Mouse (Mus musculus): Measurements from ENCODE around the gene Cfap61.
"Not testable (repeated sequence)": the region's sequence is repeated elsewhere in the genome, so short reads cannot be mapped to it uniquely, and the experiment has no call there.

Gene Cfap61

DNA sequence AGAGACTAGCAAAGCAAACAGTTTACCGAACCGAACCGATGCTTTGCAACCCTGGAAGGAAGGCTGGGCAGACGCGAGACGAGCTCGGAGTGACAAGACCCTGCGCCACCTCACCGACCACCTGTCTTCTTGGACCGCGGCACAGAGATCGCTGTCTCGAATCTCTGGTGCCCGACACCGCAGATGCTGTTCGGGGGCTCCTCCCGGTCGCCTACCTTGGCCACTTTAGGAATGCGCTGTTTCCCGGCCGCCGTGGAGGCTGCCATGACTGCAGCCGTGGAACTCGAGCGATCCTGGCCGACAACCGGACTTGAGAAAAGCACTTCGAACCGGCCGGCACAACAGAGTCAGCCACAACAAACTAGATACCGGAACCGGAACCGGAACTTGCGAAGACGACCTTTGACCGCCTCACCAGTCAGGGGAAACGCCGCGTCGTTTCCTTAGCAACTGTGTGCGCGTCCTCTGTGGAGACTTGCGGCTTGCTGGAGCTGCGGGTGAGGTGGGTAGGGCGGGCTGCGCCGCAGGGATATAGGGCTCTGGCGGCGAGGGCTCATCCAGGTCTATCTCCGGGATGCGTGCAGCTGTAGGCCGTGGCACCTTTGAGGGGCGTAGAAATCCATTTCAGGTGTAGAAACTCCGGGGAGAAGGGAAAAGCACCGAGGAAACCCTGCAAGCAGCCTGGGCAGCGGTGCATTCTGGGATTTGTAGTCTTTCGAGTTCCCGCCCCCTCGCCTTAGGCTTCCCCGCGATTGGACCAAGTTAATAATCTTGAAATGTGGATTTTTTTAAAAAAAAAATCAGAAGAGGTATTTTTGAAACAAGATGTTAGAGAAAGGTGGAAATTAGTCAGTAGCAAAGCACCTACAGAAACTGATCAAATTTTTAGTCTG is at the start of gene Cfap61, which contains the start of gene Crnkl1:
Gene Cfap61, plus strand, starts transcription at position 446 of the 893 bp plus-strand sequence.
Gene Crnkl1, minus strand, starts transcription at position 676 of the 893 bp plus-strand sequence.
- DNase-seq (ENCODE audit: low spot score) = peak; percentile 93

DNA sequence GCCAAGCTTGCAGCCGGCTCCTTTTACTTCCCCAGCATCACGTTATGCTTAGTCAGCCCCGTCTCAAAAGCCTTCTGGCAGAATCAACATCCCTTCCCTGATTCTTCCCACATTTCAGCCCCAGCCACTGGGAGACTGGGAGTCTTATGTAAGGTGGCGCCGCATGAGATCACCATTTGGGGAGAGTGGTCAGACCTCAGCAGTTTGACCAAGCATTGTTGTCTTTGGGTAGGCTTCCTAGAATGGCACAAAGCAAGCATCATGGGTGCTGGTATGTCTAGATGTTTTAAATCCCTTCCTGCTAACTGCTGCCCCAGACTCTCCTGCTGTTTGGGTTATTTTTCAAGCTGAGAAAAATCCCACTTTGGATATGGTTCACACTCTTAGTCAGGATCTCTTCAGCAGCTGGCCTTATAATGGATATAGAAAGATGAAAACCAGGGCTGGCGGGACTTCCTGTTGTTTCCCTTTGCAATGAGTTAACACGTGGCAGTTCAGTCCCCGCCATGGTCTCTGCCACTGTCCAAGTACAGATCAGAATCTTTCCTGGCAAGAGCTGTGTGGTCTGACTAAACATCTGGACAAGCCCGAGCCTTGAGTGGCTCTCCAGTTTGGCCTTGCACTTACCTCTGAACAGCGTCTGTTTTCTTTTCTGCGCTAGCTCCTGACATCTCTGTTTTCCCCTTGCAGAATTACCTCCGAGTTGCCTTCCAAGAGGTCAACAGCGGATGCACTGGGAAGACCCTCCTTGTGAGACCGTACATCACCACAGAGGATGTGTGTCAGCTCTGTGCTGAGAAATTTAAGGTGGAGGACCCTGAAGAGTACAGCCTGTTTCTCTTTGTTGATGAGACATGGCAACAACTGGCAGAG is 49.4 kb upstream of the Cfap61 start:
- DNase-seq (ENCODE audit: low spot score) = peak; percentile 27

DNA sequence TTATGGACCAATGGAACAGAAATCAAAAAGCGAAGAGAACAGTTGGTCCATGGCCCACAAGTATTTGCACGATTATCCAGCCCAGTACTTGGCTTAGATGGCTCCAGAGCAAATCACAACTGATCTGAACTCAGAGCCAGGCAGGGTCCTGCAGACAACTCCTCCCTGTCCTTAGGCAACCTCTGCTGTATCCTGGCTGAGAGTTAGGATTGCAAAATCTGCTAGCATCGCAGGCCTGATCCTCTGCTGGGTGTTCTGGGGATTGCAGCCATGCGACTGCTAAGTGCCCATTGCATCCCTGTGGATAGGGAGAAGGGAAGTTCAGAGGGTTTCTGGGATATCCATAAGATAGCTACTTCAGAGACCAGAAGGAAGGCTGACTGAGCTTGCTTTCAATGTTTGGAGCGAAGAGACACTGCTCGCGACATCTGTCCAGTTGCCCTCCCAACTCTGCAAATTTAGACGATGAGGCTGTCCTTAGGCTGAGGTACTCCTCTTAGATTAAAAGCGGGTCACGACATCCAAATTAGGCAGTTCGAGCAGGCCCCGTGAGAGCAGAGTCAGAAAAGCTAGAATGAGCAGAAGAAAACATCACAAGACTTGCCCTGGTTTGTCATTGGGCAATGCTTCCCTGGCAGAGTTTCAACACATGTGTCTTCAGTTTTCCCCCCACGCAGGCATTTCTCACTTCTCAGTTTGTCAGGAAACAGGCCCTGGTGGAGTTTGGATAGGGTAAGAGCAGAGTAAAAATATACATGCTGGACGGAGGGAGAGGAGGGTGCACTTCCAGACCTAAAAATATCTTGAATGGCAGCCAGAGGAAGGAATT is 46.4 kb upstream of the Cfap61 start:
- peak; percentile 19 for DNase-seq (ENCODE audit: low spot score)

DNA sequence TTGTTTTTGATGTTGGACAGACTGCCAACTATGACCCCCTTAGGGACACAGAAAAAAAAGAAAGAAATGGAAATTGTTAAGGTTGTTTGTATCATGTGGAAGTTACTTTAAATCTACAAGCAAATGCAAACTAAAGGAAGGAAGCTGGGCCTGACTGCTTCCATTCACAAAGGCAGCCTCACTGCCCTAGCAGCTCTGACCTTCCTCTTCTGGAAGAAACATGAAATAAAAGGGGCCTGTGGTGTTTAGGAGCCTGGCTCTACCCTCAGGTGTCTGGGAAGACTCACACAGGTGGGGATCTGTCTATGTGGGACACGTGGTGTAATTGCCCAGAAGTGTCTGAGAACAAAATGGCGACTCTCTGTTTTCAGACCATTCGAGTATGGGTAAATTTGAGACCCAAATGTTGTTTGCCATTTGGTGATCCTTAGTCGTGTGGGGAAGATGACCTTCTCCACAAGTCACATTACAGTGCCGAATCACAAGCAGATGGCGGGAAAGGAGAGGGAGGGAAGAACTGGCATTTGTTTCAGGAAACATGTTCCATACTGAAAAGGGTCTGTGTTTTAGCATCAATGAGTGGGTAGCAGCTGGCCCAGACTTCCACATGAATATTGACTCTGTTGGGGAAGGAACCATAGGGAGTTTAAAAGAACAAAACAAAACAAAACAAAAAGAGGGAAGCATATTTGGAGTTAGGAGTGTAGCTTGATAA is 45.7 kb upstream of the Cfap61 start:
- DNase-seq (ENCODE audit: low spot score) = no peak

DNA sequence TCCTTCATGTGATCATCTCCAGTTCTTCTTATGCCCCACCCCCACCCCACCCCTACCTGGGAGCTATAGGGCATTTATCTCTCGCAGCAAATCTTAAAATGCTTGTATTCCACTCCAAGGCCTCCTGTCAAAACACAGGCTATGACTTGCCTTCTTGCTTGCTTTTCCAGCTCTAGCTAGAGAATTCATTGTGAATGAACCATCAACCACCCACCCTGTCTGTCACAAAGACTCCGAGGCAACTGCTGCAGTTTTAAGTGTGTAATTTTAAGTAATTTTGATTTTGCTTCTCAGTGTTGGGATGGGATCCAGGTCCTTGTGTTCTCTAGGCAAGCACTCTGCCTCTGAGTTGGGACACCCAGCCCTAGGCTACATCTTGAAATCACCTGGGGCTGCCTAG is 44.0 kb upstream of the Cfap61 start:
- no peak for DNase-seq (ENCODE audit: low spot score)

DNA sequence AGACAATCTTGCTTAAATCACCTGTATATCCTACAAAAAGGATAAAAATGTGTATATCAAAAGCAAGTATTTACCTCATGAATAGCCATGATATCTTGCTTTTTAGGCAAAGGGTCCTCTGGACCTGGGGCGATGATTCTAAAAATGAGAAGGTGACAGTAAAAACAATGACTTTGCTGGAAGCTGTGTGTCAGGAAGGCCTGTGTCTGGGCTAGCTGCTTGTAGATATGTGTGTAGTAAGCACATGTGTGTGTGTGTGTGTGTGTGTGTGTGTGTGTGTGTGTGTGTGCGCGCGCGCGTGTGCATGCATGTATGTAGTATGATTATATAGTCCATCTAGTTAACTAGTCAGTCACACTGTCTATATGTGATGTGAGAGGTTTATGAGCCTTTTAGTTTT is 40.8 kb upstream of the Cfap61 start:
- no peak for DNase-seq (ENCODE audit: low spot score)

DNA sequence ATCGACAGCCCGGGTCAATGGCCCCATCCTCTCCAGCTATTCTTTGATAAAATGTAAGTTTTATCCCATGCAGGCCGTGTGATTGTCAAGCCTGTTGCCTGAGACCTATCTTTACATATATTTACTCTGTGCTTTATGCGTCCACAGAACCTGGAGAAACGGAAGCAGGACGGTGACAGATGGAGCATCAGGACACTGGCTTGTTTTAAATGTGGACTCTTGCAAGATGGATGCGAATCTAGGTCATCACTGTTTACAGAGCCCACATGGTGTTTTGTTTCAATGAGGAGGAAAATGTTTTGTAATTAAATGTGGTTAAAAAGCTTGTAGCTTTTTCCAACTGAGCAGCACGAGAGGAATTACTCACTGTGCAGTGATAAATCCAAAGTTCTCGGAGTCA is 36.5 kb upstream of the Cfap61 start:
- DNase-seq (ENCODE audit: low spot score) = no peak

DNA sequence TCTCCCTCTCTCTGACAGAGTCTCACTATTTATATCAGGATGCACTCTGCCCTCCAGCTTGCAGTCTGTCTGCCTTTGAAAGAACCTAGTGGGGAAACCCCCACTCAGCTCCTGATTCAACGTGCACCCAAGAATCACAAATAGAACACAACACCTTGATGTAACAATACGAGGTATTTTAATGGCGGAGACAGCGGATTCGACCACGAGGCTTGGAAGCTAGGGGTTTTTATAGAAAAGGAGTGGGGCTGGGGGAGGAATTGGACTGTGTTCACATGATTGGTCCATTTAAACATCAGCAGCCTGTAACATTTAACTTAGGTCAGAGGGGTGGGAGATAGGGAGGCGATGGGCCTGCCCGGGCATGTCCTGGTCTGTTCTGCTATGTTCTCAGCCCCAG is 34.3 kb upstream of the Cfap61 start:
- not testable (repeated sequence) for DNase-seq (ENCODE audit: low spot score)

DNA sequence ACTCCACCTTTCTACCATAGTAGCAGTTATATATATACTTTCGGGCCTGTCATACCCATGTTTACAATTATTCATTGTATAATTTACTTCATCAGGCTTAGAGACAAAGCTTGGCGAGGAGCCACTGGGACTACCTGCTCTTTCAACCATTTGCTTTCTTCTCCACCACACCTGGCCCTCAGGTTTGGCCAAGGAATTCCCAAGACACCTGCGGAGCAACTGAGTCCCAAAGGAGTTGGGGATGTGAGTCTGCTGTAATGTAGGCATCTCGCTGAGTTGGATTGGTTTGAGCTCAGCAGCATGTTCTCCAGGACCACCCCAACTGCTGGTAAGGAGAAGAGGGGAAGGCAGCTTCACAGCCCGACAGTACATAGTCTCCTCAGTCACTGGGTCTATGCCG is 32.7 kb upstream of the Cfap61 start, which contains the start of gene Naa20:
Gene Naa20, plus strand, starts transcription at position 239 of the 400 bp plus-strand sequence.
- DNase-seq (ENCODE audit: low spot score) = no peak

DNA sequence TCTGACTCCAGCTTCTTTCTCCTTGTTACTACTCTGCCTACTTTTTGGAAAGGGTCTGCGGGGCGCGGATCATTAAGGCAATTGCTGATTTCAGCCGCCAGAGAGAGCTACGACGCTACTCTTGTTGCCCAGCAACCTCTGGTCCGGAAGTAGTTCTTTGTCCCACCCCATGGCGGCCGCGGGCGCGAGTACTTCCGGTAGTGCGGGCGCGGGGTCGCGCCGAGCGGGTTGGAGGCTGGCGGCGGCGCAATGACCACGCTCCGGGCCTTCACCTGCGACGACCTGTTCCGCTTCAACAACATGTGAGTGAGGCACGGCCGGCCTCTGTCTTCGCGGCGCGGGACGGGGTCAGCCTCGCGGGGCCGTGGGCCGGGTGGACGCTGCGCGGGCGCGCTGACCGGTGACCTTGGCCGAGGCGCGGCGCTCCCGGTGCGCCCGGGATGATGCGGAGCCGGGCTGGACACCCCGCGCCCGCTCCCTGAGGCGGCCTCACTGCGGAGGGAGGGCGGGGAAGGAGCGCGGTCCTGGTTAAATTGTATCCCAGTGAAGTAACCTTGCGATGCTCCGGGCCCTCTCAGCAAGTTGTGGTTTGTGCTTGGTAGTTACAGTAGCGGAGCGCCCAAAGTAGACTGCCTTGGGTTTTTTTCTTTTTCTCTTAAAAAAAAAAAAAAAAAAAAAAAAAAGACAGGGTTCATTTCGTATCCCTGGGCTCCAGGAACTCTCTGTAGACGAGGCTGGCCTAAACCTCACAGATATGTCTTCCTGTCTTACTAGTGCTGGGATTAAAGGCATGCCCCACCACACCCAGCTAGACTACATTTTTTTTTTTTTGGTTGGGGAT is 31.3 kb upstream of the Cfap61 start:
- DNase-seq (ENCODE audit: low spot score) = peak; percentile 89

DNA sequence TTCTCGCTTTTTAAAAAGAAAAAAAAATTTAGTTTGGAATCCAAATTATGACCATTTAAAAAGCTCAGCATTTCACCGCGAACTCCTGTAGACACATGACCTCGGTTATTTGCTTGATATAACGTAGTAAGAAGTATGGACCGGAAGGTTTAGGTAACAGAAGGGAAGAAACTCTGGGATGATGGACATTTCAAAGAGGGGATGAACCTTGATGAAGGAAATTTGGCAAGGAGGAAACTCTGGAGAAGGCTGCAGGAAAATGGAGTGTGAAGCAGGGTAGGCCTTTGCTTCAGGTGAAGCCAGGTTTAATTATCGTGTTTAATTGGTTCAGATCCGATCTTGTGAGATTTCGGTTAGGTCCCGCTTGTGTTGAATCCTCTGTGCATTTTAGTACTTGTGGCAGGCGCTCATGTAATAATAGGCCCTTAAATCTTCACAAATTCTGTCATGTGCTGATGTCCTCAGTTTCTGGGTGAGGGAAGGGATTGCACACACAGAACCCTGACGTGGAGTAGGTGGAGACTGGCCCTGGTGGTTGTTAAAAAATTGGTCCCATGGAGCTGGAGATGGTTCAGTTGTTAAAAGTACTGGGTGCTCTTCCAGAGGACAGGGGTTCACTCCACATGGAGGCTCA is 30.5 kb upstream of the Cfap61 start:
- no peak for DNase-seq (ENCODE audit: low spot score)

DNA sequence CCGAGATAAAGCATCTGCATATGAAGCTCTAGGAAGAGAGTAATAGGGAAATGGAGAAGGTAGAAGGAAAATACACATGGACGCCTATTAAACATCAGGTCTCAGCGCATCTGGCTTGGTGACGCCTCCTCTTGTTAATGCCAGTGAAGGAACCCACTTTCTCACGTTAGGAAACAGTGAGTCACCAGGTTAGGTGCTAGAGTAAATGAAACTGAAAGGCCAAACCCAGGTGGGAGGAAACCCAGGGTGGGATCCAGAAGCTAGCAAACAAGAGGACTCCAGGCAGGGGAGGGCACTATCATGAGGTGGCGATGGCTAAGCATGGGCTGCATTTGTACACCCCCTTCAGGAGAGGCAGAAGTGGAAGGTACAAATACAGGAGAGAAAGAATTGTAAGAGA is 29.4 kb upstream of the Cfap61 start:
- no peak for DNase-seq (ENCODE audit: low spot score)

DNA sequence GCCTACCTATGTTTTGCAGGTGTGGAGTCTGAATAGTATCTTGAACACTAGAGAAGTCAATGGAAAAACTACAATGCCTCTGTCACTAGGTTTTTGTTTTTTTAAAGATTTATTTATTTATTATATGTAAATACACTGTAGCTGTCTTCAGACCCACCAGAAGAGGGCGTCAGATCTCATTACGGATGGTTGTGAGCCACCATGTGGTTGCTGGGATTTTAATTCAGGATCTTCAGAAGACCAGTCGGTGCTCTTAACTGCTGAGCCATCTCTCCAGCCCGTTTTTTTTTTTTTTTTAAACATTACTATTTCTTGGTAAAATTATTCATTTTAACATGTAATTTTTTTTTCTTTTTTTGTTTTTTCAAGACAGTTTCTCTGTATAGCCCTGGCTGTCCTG is 28.7 kb upstream of the Cfap61 start:
- DNase-seq (ENCODE audit: low spot score) = not testable (repeated sequence)

DNA sequence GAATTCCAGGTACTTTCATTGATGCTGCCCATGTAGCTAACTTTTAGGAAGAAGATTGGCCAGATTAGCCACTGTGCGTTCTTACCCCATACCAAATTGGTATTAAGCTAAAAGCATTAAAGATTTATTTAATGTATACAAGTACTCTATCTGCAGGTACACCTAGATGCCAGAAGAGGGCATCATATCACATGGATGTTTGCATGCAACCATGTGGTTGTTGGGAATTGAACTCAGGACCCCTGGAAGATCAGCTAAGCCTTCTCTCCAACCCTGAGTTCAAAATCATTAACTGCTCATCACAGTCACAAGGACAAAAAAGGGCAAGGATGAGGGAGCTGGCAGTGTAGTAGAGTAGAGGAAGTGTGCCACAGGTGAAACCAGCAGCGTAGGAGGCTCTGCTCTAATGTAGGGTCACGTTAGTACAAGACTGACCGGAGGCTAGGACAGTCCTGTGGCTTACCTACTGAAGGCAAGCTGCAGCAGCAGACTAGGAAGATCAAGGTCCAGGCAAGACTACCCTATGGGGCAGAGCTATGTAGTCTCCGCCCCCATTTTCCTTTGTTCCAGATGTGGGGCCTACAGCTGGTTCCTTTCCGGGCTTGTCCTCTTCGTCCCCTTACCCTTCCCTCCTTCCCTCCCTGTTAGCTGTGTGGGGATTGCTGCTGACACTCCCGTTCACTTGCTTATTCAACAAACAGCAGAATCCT is 13.5 kb upstream of the Cfap61 start:
- no peak for DNase-seq (ENCODE audit: low spot score)

DNA sequence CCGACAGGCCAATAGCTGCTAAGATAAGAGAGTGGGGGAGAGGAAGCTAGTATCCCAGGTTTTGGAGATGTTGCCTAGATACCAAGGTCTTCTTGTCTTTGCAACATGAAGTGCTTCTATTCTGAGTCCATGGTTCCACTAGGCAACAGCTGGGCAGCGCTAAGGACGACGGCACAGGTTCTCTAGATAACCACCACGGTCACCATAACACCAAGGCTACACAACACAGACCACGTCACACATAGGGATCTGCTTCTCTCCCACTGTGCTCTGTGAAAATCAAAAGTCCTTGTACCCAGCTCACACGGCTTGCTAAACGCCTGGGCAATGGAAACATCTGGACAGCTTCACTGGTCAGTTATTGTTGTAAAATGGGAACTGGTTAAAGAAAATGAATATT is 2.4 kb downstream of the Cfap61 start:
- DNase-seq (ENCODE audit: low spot score) = peak; percentile 11

DNA sequence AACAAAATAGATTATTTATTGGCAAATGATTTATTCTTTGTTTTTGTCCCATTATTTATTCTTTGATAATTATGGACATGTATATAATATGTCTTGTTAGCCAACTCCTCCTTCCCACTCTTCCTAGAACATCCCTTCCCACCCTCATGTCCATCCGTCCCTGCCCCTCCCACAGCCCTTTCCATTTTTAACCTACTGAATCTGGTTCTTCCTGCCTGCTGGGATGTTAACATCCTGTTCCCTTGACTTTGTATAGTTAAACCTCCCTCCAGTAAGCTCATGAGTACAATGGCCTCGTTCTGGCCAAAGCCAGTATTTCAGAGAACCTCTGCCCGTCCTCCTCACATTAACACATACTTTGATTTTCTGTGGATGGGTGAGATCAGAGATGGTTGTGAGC is 6.8 kb downstream of the Cfap61 start:
- no peak for DNase-seq (ENCODE audit: low spot score)

DNA sequence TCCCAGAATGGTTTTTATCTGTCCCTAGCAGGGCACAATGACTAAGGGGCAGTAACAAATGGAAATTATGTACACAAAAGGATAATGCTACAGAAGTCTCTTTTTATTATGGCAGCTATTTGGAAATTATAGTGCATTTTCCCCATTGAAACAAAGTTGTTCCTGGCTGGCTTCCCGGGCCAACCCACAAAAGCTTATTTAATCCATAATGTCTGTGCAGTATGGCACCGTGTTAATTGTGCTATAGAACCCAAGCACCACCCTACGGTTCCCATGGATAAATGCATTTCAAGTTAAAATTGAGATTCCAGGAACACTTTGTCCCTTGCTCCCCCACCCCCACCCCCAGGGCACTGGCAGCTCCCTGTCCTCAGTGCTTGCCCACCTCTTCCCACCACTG is 9.7 kb downstream of the Cfap61 start:
- DNase-seq (ENCODE audit: low spot score) = no peak

DNA sequence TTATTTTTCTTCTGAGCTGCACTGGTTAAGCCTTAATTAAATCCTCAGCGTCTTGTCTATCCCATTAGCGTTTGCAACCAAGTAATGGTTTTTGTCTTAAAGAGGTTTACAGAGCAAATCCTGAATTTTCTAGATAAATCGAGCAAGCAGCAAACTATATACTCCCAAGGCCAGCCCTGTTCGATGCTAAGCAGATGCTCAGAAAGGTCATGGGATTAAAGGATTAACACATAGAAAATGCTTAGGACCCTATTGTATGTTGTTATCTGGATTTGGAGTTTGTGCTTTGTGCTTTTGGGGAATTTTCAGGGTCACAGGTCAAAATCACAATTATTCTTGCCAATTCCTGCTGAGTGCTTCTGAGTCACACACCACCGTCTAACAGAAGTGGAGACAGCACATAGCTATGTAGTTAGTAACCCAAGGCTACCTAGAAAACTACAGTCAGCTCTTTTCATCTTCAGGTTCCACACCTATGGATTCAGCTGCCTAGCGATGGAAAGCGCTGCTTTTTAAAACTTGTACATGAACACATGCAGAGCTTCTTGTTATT is 13.9 kb downstream of the Cfap61 start:
- no peak for DNase-seq (ENCODE audit: low spot score)
